Comparison of ENCODE assay signal across 9 mouse cellular contexts in the genomic region with DNA sequence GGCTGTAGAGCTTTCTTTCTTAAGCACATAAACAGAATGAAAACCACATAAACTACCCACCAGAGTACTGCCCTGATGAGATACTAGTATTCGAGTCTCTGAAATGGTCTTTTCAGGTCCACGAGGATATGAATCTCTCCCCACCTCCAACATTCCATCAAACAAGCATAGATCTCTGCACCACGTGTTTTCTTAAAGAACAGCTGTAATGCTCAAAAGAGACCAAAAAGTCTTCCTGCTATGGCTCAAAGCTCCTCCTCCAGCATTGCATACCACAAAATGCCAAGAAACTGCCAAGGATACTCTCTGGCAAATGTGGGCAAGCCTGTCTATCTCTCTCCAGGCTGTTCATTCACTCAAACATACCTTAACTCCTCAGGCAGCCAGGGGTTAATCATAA. TPM values are rescaled to one million over a fixed set of nuclear protein-coding genes. Genes with fewer than 3 reads are reported as not detected.
DNase-seq lines count a peak whose midpoint lies in the region; ATAC-seq and TF ChIP-seq lines count a peak whose summit lies in the region.
"Had no signal": no experiment of that assay in that cellular context is flagged by ENCODE, and none has a peak within 500 bp of the region (broad histone marks: within the 10 kb centered on the region; RNA-seq: fewer than 3 reads in every experiment).

No protein-coding gene starts in this region.

- H3K9me3 ChIP-seq in lung, embryonic 14.5 days (ENCODE audit: low read depth, low read length): no peaks in the 10 kb centered on the region
- no peaks in the 10 kb centered on the region for H3K9me3 ChIP-seq in embryonic facial prominence, embryonic 12.5 days
- H3K9me3 ChIP-seq in limb, embryonic 10.5 days (replicated peaks): no peaks in the 10 kb centered on the region
- H3K9me3 ChIP-seq in neural tube, embryonic 15.5 days (replicated peaks): no peaks in the 10 kb centered on the region

- H3K27me3 ChIP-seq in lung, embryonic 14.5 days (ENCODE audit: insufficient read depth, low read length): no peaks in the 10 kb centered on the region
- H3K27me3 ChIP-seq in embryonic facial prominence, embryonic 12.5 days: no peaks in the 10 kb centered on the region
- H3K27me3 ChIP-seq in limb, embryonic 10.5 days (ENCODE audit: low read depth, poor library complexity, severe bottlenecking): no peaks in the 10 kb centered on the region
- no peaks in the 10 kb centered on the region for H3K27me3 ChIP-seq in neural tube, embryonic 15.5 days (replicated peaks)

- no peaks in the 10 kb centered on the region for H3K36me3 ChIP-seq in lung, embryonic 14.5 days (ENCODE audit: insufficient read depth)
- no peaks in the 10 kb centered on the region for H3K36me3 ChIP-seq in embryonic facial prominence, embryonic 12.5 days
- H3K36me3 ChIP-seq in limb, embryonic 10.5 days: 0 out of 2 replicates have a peak, but pooled peaks cover 3% of the 10 kb centered on the region
- H3K36me3 ChIP-seq in neural tube, embryonic 15.5 days: no peaks in the 10 kb centered on the region

- 9% methylated on average over 3 of the region's 3 CpGs for WGBS in lung, embryonic 14.5 days
- WGBS in embryonic facial prominence, embryonic 12.5 days: 10% methylated on average over 3 of the region's 3 CpGs
- 37% methylated on average over 3 of the region's 3 CpGs for WGBS in limb, embryonic 10.5 days
- WGBS in neural tube, embryonic 15.5 days: 17% methylated on average over 3 of the region's 3 CpGs

- H3K4me1 ChIP-seq in lung, embryonic 14.5 days (ENCODE audit: insufficient read depth): peaks cover 10% of the 10 kb centered on the region
- peaks cover 22% of the 10 kb centered on the region for H3K4me1 ChIP-seq in embryonic facial prominence, embryonic 12.5 days
- peaks cover 33% of the 10 kb centered on the region for H3K4me1 ChIP-seq in limb, embryonic 10.5 days
- peaks cover 11% of the 10 kb centered on the region for H3K4me1 ChIP-seq in neural tube, embryonic 15.5 days

- no peak for TF ChIP-seq CTCF in lung, embryonic 14.5 days (IDR thresholded peaks at IDR 0.05; ENCODE audit: low read depth)

- H3K4me2 ChIP-seq in lung, embryonic 14.5 days: peak overlapping the region; percentile 82
- H3K4me2 ChIP-seq in embryonic facial prominence, embryonic 12.5 days (replicated peaks): peak overlapping the region; percentile 81
- H3K4me2 ChIP-seq in neural tube, embryonic 15.5 days: peak overlapping the region; percentile 79

- H3K9ac ChIP-seq in lung, embryonic 14.5 days: peak overlapping the region; percentile 63
- H3K9ac ChIP-seq in embryonic facial prominence, embryonic 12.5 days: peak overlapping the region; percentile 69
- H3K9ac ChIP-seq in neural tube, embryonic 15.5 days (replicated peaks): peak overlapping the region; percentile 57; the same call in 1 of the 2 replicates

- ATAC-seq in lung, embryonic 14.5 days (ENCODE audit: insufficient read depth): peak; percentile 19; the same call in 1 of the 2 replicates
- ATAC-seq in embryonic facial prominence, embryonic 12.5 days (ENCODE audit: insufficient number of reproducible peaks, insufficient read depth, low FRiP score, low TSS enrichment): no peak
- no peak for ATAC-seq in neural tube, embryonic 15.5 days (ENCODE audit: low FRiP score)

- DNase-seq in lung, embryonic 14.5 days: peak; percentile 23
- DNase-seq in lung, postnatal 14 days: no peak
- no peak for DNase-seq in limb, embryonic 10.5 days (ENCODE audit: low spot score)
- no peak for DNase-seq in ovary, adult 18-20 months (ENCODE audit: low spot score)
- DNase-seq in frontal cortex, postnatal 25 days (ENCODE audit: low spot score in 2 of 2): no peak
- no peak for DNase-seq in layer of hippocampus, postnatal 25 days (ENCODE audit: extremely low spot score in 1 of 2, low spot score in 1 of 2)

- peak overlapping the region; percentile 89; the same call in 1 of the 2 replicates for H3K27ac ChIP-seq in lung, embryonic 14.5 days (ENCODE audit: low read depth)
- H3K27ac ChIP-seq in embryonic facial prominence, embryonic 12.5 days: peak overlapping the region; percentile 95
- H3K27ac ChIP-seq in limb, embryonic 10.5 days: peak overlapping the region; percentile 88
- H3K27ac ChIP-seq in neural tube, embryonic 15.5 days (replicated peaks): no peak overlapping the region

- peak overlapping the region; percentile 70 for H3K4me3 ChIP-seq in lung, embryonic 14.5 days (ENCODE audit: low read depth, low read length)
- H3K4me3 ChIP-seq in embryonic facial prominence, embryonic 12.5 days: peak overlapping the region; percentile 62
- peak overlapping the region; percentile 65 for H3K4me3 ChIP-seq in limb, embryonic 10.5 days
- peak overlapping the region; percentile 49 for H3K4me3 ChIP-seq in neural tube, embryonic 15.5 days (replicated peaks)

RNA-seq across cellular contexts. Expression of gene Rbms2, which starts 4.8 kb away (rescaled TPM):
- 26.5 and 27.6 TPM in 2 replicates for polyA plus RNA-seq in lung, embryonic 14.5 days (2014; fragmentation: Nextera tagmentation; extraction: Ambion mirVana)
- polyA plus RNA-seq in embryonic facial prominence, embryonic 12.5 days (2016; fragmentation: Nextera tagmentation; extraction: Ambion mirVana): 31.7 and 33.6 TPM in 2 replicates
- 26.4 and 32.5 TPM in 2 replicates for polyA plus RNA-seq in limb, embryonic 10.5 days (2016; fragmentation: Nextera tagmentation; extraction: Ambion mirVana)
- polyA plus RNA-seq in neural tube, embryonic 15.5 days (2015; fragmentation: Nextera tagmentation; extraction: Ambion mirVana): 6.5 and 12.7 TPM in 2 replicates
- 10 to 100 TPM; 11.5 to 11.9 TPM for total RNA-seq in layer of hippocampus, postnatal 25 days (2021)

RNA-seq across cellular contexts. Expression of gene Gls2, which starts 19.0 kb away (rescaled TPM):
- 1.8 and 2.3 TPM in 2 replicates for polyA plus RNA-seq in lung, embryonic 14.5 days (2014; fragmentation: Nextera tagmentation; extraction: Ambion mirVana)
- 1.1 and 2.7 TPM in 2 replicates for polyA plus RNA-seq in embryonic facial prominence, embryonic 12.5 days (2016; fragmentation: Nextera tagmentation; extraction: Ambion mirVana)
- polyA plus RNA-seq in limb, embryonic 10.5 days (2016; fragmentation: Nextera tagmentation; extraction: Ambion mirVana): 1.7 and 1.9 TPM in 2 replicates
- polyA plus RNA-seq in neural tube, embryonic 15.5 days (2015; fragmentation: Nextera tagmentation; extraction: Ambion mirVana): 2.4 and 2.8 TPM in 2 replicates
- total RNA-seq in layer of hippocampus, postnatal 25 days (2021): 10 to 100 TPM; 19.2 to 23.5 TPM

RNA-seq across cellular contexts. Expression of gene Spryd4, which starts 36.3 kb away (rescaled TPM):
- polyA plus RNA-seq in lung, embryonic 14.5 days (2014; fragmentation: Nextera tagmentation; extraction: Ambion mirVana): 27.3 and 29.9 TPM in 2 replicates
- polyA plus RNA-seq in embryonic facial prominence, embryonic 12.5 days (2016; fragmentation: Nextera tagmentation; extraction: Ambion mirVana): 31.1 TPM in 2 replicates
- 33.3 and 34.4 TPM in 2 replicates for polyA plus RNA-seq in limb, embryonic 10.5 days (2016; fragmentation: Nextera tagmentation; extraction: Ambion mirVana)
- polyA plus RNA-seq in neural tube, embryonic 15.5 days (2015; fragmentation: Nextera tagmentation; extraction: Ambion mirVana): 25.5 and 25.9 TPM in 2 replicates
- total RNA-seq in layer of hippocampus, postnatal 25 days (2021): 10 to 100 TPM in 1 of 2 experiments, 1 to 10 TPM in 1; 8.5 to 10.6 TPM

RNA-seq across cellular contexts. Expression of gene Mip, which starts 50.3 kb away (rescaled TPM):
- polyA plus RNA-seq in lung, embryonic 14.5 days (2014; fragmentation: Nextera tagmentation; extraction: Ambion mirVana): not detected in 2 replicates
- polyA plus RNA-seq in embryonic facial prominence, embryonic 12.5 days (2016; fragmentation: Nextera tagmentation; extraction: Ambion mirVana): 0.69 and 1.1 TPM in 2 replicates
- 0.08 and 0.33 TPM in 2 replicates for polyA plus RNA-seq in limb, embryonic 10.5 days (2016; fragmentation: Nextera tagmentation; extraction: Ambion mirVana)
- not detected in 2 replicates for polyA plus RNA-seq in neural tube, embryonic 15.5 days (2015; fragmentation: Nextera tagmentation; extraction: Ambion mirVana)
- total RNA-seq in layer of hippocampus, postnatal 25 days (2021): not detected
- total RNA-seq: left cerebral cortex, adult 18-20 months had no signal

RNA-seq across cellular contexts. Expression of gene Timeless, which starts 56.6 kb away (rescaled TPM):
- 70.2 and 71.5 TPM in 2 replicates for polyA plus RNA-seq in lung, embryonic 14.5 days (2014; fragmentation: Nextera tagmentation; extraction: Ambion mirVana)
- polyA plus RNA-seq in embryonic facial prominence, embryonic 12.5 days (2016; fragmentation: Nextera tagmentation; extraction: Ambion mirVana): 80.9 and 81.5 TPM in 2 replicates
- 127 and 135 TPM in 2 replicates for polyA plus RNA-seq in limb, embryonic 10.5 days (2016; fragmentation: Nextera tagmentation; extraction: Ambion mirVana)
- polyA plus RNA-seq in neural tube, embryonic 15.5 days (2015; fragmentation: Nextera tagmentation; extraction: Ambion mirVana): 20.0 and 25.1 TPM in 2 replicates
- total RNA-seq in layer of hippocampus, postnatal 25 days (2021): 1 to 10 TPM; 4.3 to 5.6 TPM
